Comparison of ENCODE assay signal across 8 mouse cellular contexts in the genomic region with DNA sequence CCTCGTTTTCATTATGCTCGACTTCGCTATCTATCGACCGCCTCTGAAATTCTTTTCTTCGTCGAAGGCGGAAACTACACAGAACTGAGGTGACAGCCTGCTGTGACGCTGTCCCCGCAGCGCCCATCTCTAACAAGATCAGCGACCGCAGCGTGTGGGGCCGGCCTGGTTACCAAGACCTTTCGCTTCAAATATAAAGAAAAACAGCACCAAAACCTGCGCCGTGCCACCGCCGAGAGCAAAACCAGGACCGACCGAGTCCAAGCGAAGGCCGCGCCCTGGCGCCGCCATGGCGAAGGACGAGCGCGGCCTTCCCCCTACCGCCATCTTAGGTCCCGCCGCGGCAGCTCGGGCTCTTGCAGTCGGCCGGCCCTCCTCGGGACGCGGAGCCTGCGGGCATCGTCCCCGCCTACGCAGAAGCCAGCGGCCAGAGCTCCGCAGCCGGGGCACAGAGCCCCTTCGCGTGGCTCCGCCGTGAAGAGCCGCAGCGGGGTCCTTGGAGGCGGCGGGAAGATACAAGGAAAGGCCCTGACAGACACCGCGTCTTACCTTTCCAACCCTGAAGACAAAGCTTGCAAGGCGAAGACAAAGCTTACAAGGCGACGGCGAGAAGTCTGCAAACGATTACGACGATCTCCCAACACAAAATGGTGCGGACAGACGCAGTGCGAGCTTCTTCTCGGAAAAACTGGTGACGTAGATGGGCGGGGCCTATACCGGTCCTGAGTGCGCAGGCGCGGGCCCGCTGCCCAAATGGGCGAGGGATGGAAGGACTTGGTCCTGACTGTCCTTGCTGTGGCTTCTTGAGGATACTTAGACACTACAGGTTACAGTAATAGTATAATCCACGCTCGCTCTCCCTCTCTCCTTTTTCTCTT. TPM values are rescaled to one million over a fixed set of nuclear protein-coding genes. Genes with fewer than 3 reads are reported as not detected.
DNase-seq lines count a peak whose midpoint lies in the region; ATAC-seq lines count a peak whose summit lies in the region.

A gene (minus strand): TSS at position 696 of the 878 bp plus-strand sequence.

- peaks cover 21% of the 10 kb centered on the region for H3K4me1 ChIP-seq in hindbrain, embryonic 10.5 days (replicated peaks)

- ATAC-seq in frontal cortex, adult (ENCODE audit: low TSS enrichment): peak; percentile 91

- H3K36me3 ChIP-seq in hindbrain, embryonic 10.5 days: peaks cover 34% of the 10 kb centered on the region

- WGBS in hindbrain, embryonic 10.5 days: under 1% methylated on average over 79 of the region's 79 CpGs

- H3K9me3 ChIP-seq in hindbrain, embryonic 10.5 days: no peaks in the 10 kb centered on the region

- H3K4me3 ChIP-seq in hindbrain, embryonic 10.5 days: peak within 1 kb of the TSS; percentile 99

- H3K27ac ChIP-seq in hindbrain, embryonic 10.5 days: peak within 1 kb of the TSS; percentile 100

- peak; percentile 95 for DNase-seq in MN1 (ENCODE audit: low spot score)
- DNase-seq in cerebellum, adult 9-10 months: peak; percentile 98
- peak; percentile 94 for DNase-seq in hindbrain, embryonic 10.5 days (ENCODE audit: low spot score)
- peak; percentile 99 for DNase-seq in layer of hippocampus, postnatal 10 days (ENCODE audit: low spot score in 2 of 2)
- peak; percentile 99 for DNase-seq in lung, postnatal 10 days
- DNase-seq in ovary, postnatal 36 days (ENCODE audit: low spot score): peak; percentile 98
- DNase-seq in thymus, postnatal 25 days: peak; percentile 96

- no peaks in the 10 kb centered on the region for H3K27me3 ChIP-seq in hindbrain, embryonic 10.5 days (ENCODE audit: insufficient read depth, poor library complexity, severe bottlenecking)

RNA-seq across cellular contexts. Expression of the gene that starts here (rescaled TPM):
- polyA plus RNA-seq in hindbrain, embryonic 10.5 days (2016; fragmentation: Nextera tagmentation; extraction: Ambion mirVana): 121 and 127 TPM in 2 replicates
- 100 to 1,000 TPM; 138 to 144 TPM for total RNA-seq in layer of hippocampus, postnatal 10 days (2021)

Comparison
In these comparisons a context has a peak if more than half of its experiments do, and no peak if none do; other contexts are left out.
1. Peak in every context shown above with its lines: DNase-seq, ATAC-seq, H3K4me3 ChIP-seq and H3K27ac ChIP-seq.